Mouse (Mus musculus): ENCODE results near the gene Abhd14a. TPM values are rescaled to one million over a fixed set of nuclear protein-coding genes. Genes with fewer than 3 reads are reported as not detected.
A peak's percentile ranks its signal among the peaks of the same experiment; 100 is the strongest.
"Not testable (repeated sequence)": the region's sequence is repeated elsewhere in the genome, so short reads cannot be mapped to it uniquely, and the experiment has no call there.

The Abhd14a gene
- total RNA-seq (2017): 22.5 and 32.4 TPM in 2 replicates

DNA sequence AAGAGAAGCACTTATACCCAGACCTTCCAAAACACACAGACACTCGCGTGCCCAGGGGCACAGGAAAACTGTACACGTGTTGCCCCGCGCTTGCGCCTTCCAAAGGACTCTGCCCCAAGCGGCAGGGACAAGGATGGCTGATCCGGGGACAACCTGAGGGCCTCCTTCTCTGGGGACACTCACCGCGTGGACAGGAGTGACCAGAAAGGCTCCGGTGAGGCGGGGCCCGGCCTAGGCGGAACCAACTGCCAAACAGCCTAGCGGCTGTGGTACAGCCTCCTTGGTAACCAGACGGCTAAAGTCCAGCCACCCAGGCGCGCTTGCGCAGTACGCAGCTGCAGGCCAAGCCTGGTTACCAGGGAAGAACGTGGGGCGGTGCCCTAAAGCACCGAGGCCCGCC, at the start of gene Abhd14a, which contains the start of gene Abhd14b:
TSS of gene Abhd14a (minus strand) at position 331 of the 400 bp plus-strand sequence.
TSS of gene Abhd14b (plus strand) at position 112 of the 400 bp plus-strand sequence.
- ATAC-seq (replicated peaks in 1 of 2; ENCODE audit: insufficient read depth in 1 of 2, low FRiP score in 2 of 2, low TSS enrichment in 1 of 2, low read depth in 1 of 2, poor library complexity in 2 of 2, severe bottlenecking in 2 of 2): peak; percentile 61 to 80

- ATAC-seq (replicated peaks in 1 of 2; ENCODE audit: insufficient read depth in 1 of 2, low FRiP score in 2 of 2, low TSS enrichment in 1 of 2, low read depth in 1 of 2, poor library complexity in 2 of 2, severe bottlenecking in 2 of 2): not testable (repeated sequence)
Measured at GRCm38 (mm10) chr9:106487602-106488001, 40.1 kb upstream of the Abhd14a start.

DNA sequence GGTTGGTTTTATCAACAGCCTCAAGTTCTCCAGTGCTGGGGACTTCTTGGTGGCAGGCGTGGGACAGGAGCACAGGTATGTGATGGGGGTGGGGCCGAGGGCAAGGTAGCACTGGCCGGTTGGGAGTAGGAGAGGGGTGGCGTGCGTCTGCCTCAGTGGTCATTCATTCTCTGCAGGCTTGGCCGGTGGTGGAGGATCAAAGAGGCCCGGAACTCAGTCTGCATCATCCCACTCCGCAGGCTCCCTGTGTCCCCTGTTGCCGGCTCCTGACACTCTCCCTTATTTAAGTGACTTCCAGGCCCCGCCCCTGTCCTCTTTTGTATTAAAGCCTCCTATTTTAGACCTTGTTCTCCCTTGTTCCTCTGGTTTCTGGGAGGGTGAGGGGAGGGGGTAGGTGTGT, 37.6 kb upstream of the Abhd14a start:
- ATAC-seq (replicated peaks in 1 of 2; ENCODE audit: insufficient read depth in 1 of 2, low FRiP score in 2 of 2, low TSS enrichment in 1 of 2, low read depth in 1 of 2, poor library complexity in 2 of 2, severe bottlenecking in 2 of 2): no peak

DNA sequence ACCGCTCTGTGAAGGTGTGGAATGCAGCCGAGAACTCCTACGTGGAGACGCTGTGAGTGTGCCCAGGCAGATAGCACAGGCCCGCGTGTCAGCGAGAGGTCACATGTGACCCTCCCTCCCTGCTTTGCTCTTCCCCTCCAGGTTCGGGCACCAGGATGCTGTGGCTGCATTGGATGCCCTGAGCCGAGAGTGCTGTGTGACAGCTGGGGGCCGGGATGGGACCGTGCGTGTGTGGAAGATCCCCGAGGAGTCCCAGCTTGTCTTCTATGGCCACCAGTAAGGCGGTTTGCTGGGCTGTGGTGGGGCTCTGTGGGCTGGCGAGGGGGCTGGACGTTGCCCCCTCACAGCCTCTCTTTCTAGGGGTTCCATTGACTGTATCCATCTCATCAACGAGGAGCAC, 36.1 kb upstream of the Abhd14a start:
- no peak for ATAC-seq (replicated peaks in 1 of 2; ENCODE audit: insufficient read depth in 1 of 2, low FRiP score in 2 of 2, low TSS enrichment in 1 of 2, low read depth in 1 of 2, poor library complexity in 2 of 2, severe bottlenecking in 2 of 2)

GRCm38 (mm10) chr9:106483136-106483535, 35.7 kb upstream of the Abhd14a start:
- ATAC-seq (replicated peaks in 1 of 2; ENCODE audit: insufficient read depth in 1 of 2, low FRiP score in 2 of 2, low TSS enrichment in 1 of 2, low read depth in 1 of 2, poor library complexity in 2 of 2, severe bottlenecking in 2 of 2): no peak

DNA sequence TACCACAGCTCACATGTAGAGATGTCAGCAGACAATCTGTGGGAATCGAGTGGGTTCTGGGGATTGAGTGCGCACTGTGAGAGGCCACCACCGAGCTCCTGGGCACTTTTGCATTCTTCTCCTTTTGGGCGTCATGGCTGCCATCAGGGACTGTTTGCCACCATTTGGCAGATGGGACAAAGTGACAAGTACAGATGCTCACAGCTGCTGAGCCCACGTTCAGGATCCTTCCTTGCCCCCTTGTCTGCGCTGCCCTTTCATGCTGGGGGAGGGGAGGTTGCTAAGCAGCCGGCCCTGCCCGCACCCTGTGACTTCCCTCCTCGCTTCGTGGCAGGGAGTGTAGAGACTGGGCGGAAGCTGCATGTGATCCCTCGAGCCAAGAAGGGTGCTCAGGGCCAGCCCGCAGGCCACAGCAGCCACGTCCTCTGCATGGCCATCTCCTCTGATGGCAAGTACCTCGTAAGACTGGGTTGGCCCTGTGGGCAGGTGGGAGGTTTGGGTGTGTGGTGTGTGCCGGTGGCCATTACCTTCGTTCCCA, 35.2 kb upstream of the Abhd14a start:
- ATAC-seq (replicated peaks in 1 of 2; ENCODE audit: insufficient read depth in 1 of 2, low FRiP score in 2 of 2, low TSS enrichment in 1 of 2, low read depth in 1 of 2, poor library complexity in 2 of 2, severe bottlenecking in 2 of 2): no peak

- no peak for ATAC-seq (replicated peaks in 1 of 2; ENCODE audit: insufficient read depth in 1 of 2, low FRiP score in 2 of 2, low TSS enrichment in 1 of 2, low read depth in 1 of 2, poor library complexity in 2 of 2, severe bottlenecking in 2 of 2)
Measured at GRCm38 (mm10) chr9:106481676-106482075, 34.2 kb upstream of the Abhd14a start.

DNA sequence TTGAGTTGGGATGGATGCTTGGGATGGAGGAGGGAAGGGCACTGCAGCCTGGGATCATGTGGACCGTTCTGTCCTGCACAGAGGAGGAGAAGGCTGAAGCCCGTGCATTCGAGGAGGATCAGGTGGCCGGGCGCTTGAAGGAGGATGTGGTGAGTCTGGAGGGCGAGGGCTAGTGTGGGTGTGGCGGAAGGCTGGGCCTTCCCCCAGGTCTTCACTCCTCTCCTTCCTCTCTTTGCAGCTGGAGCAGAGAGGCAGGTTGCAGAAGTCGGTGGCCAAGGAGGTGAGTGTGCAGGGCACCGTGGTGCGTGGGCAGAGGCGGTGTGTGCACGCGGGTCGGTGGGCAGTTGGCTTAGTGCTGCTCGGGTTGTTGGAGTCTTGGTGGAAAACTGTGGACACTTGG, 33.6 kb upstream of the Abhd14a start:
- ATAC-seq (replicated peaks in 1 of 2; ENCODE audit: insufficient read depth in 1 of 2, low FRiP score in 2 of 2, low TSS enrichment in 1 of 2, low read depth in 1 of 2, poor library complexity in 2 of 2, severe bottlenecking in 2 of 2): peak; percentile 9 to 13; a peak in 1 of 4 replicates

- ATAC-seq (replicated peaks in 1 of 2; ENCODE audit: insufficient read depth in 1 of 2, low FRiP score in 2 of 2, low TSS enrichment in 1 of 2, low read depth in 1 of 2, poor library complexity in 2 of 2, severe bottlenecking in 2 of 2): no peak
Measured at GRCm38 (mm10) chr9:106480541-106480940, 33.1 kb upstream of the Abhd14a start.

GRCm38 (mm10) chr9:106478101-106478500, 30.6 kb upstream of the Abhd14a start:
- no peak for ATAC-seq (replicated peaks in 1 of 2; ENCODE audit: insufficient read depth in 1 of 2, low FRiP score in 2 of 2, low TSS enrichment in 1 of 2, low read depth in 1 of 2, poor library complexity in 2 of 2, severe bottlenecking in 2 of 2)

- ATAC-seq (replicated peaks in 1 of 2; ENCODE audit: insufficient read depth in 1 of 2, low FRiP score in 2 of 2, low TSS enrichment in 1 of 2, low read depth in 1 of 2, poor library complexity in 2 of 2, severe bottlenecking in 2 of 2): no peak
Measured at GRCm38 (mm10) chr9:106477649-106478048, 30.2 kb upstream of the Abhd14a start.

- peak; percentile 92 to 96 for ATAC-seq (replicated peaks in 1 of 2; ENCODE audit: insufficient read depth in 1 of 2, low FRiP score in 2 of 2, low TSS enrichment in 1 of 2, low read depth in 1 of 2, poor library complexity in 2 of 2, severe bottlenecking in 2 of 2)
Measured at GRCm38 (mm10) chr9:106476924-106477484, 29.5 kb upstream of the Abhd14a start, which contains the start of gene Parp3. Gene Parp3, minus strand, starts transcription at chr9:106476949.

DNA sequence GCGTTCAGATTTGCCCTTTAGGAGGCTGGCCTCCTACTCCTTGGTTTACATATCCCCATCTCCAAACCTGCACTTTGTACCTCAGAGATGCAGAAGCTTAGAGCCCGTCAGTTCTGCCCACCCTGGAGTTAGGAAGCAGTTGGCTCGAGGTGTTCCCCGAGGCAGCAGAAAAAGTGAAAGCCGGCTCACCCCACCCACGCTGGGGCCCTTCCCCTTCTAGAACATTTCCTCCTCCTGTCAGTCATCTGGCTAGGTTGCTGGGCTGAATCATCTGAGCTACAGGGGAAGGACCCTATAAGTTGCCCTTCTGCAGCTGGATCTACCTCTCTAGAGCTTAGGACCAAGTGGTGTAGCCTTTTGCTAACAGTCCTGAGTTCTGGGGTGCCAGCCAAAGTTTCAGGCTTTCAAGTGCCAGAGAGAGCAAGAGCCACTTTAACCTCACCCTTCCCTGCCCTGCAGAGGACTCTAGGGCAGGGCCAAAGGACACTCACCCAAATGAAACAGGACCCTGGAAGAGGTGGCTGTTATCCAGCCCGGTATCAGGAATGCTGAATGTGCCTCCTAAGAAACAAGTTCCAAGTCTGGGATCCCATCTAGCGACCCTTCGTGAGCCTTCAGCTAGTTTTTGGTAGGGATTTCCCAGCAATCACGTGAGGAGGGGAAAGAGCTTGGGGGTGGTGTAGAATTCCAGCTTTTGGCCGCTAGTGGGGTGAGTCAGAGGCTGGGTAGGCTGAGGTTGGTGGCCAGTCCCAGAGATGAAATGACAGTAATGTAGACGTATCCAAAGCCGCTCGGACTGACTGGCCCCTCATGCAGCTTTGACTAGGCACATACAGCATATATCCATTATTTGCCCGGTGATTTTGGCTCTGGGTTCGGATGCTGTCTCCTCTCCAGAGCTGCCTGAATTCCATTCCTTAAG, 28.8 kb upstream of the Abhd14a start:
- peak; percentile 8 to 54 for ATAC-seq (replicated peaks in 1 of 2; ENCODE audit: insufficient read depth in 1 of 2, low FRiP score in 2 of 2, low TSS enrichment in 1 of 2, low read depth in 1 of 2, poor library complexity in 2 of 2, severe bottlenecking in 2 of 2)

DNA sequence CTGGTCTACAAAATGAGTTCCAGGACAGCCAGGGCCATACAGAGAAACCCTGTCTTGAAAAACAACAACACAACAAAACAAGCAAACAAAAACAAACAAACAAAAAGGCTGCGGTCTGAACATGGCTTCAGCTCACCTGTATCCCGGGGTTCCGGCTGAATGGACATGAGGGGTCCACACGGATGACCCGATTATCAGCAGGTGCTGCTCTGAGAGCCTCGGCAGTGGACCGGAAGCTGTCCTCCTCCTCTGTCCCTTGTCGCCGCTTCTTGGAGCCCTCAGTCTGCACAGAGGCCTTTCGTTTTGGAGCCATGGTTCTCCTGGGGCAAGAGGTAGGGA, 28.2 kb upstream of the Abhd14a start, which contains the start of gene Rrp9:
TSS of gene Rrp9 (plus strand) at position 301 of the 339 bp plus-strand sequence.
- no peak for ATAC-seq (replicated peaks in 1 of 2; ENCODE audit: insufficient read depth in 1 of 2, low FRiP score in 2 of 2, low TSS enrichment in 1 of 2, low read depth in 1 of 2, poor library complexity in 2 of 2, severe bottlenecking in 2 of 2)

DNA sequence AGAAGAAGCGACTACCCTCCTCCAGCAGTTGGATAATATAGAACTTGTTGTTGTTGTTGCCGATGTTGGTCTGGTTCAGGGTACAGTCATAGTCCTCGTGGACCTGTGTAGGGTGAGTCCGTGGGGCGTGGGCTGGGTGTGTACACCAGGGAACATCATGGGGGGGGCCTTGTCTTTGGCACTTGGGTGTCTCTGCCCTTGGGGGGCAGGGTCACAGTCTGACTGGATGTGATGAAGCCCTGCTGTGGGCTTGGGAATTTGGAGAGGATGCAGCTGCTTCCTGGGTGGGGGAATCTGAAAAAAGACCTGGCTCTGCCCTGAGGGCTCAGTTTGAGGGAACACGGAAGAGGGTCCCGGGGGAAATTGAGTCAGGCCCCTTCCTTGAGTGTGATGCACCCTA, 27.6 kb upstream of the Abhd14a start:
- no peak for ATAC-seq (replicated peaks in 1 of 2; ENCODE audit: insufficient read depth in 1 of 2, low FRiP score in 2 of 2, low TSS enrichment in 1 of 2, low read depth in 1 of 2, poor library complexity in 2 of 2, severe bottlenecking in 2 of 2)

GRCm38 (mm10) chr9:106474456-106474855, 27.0 kb upstream of the Abhd14a start:
- ATAC-seq (replicated peaks in 1 of 2; ENCODE audit: insufficient read depth in 1 of 2, low FRiP score in 2 of 2, low TSS enrichment in 1 of 2, low read depth in 1 of 2, poor library complexity in 2 of 2, severe bottlenecking in 2 of 2): peak; percentile 20 to 39; a peak in 1 of 4 replicates

GRCm38 (mm10) chr9:106473753-106474105, 26.3 kb upstream of the Abhd14a start:
- no peak for ATAC-seq (replicated peaks in 1 of 2; ENCODE audit: insufficient read depth in 1 of 2, low FRiP score in 2 of 2, low TSS enrichment in 1 of 2, low read depth in 1 of 2, poor library complexity in 2 of 2, severe bottlenecking in 2 of 2)

GRCm38 (mm10) chr9:106473081-106473752, 25.7 kb upstream of the Abhd14a start:
- ATAC-seq (replicated peaks in 1 of 2; ENCODE audit: insufficient read depth in 1 of 2, low FRiP score in 2 of 2, low TSS enrichment in 1 of 2, low read depth in 1 of 2, poor library complexity in 2 of 2, severe bottlenecking in 2 of 2): no peak
